Mouse (Mus musculus): ENCODE measurements around the gene Tmem204. TPM values are rescaled to one million over a fixed set of nuclear protein-coding genes. Genes with fewer than 3 reads are reported as not detected.

Gene Tmem204
- polyA plus RNA-seq, 1 experiment, result 9.6 TPM

- TF ChIP-seq POLR2A (IDR thresholded peaks at IDR 0.05; ENCODE audit: borderline replicate concordance, extremely low read depth, insufficient read depth, insufficient read length, poor library complexity, severe bottlenecking), result no peak
- no peak for TF ChIP-seq CTCF (IDR thresholded peaks at IDR 0.05; ENCODE audit: borderline replicate concordance, extremely low read depth, insufficient read depth, insufficient read length)
- no peak for DNase-seq (ENCODE audit: low read depth)
Observed at GRCm38 (mm10) chr17:25063261-25063660, 20.1 kb downstream of the Tmem204 start.

DNA sequence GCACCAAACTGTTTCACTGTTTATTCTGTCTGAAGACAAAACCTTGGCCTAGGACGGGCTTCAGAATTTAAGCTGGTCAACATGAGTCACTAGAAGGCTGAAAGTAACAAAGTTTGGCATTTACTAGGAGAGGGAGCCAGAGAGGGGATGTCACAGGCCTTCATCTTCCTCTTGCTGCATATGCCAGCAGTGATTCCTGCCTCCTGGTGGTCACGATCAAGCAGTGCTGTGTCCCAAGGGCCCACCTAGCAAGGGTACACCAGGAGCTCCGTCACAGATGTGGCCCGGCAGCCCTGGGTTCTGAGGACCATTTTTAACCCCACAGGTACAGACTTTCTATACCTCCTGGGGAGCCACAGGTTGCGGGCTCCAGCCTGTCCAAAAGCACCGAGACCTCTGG lies 26.4 kb downstream of the Tmem204 start:
- no peak for DNase-seq (ENCODE audit: low read depth)

GRCm38 (mm10) chr17:25053274-25053673 lies 30.1 kb downstream of the Tmem204 start:
- TF ChIP-seq POLR2A (IDR thresholded peaks at IDR 0.05; ENCODE audit: borderline replicate concordance, extremely low read depth, insufficient read depth, insufficient read length, poor library complexity, severe bottlenecking), result no peak
- no peak for TF ChIP-seq CTCF (IDR thresholded peaks at IDR 0.05; ENCODE audit: borderline replicate concordance, extremely low read depth, insufficient read depth, insufficient read length)
- no peak for DNase-seq (ENCODE audit: low read depth)

More for the DNA sequence above, 26.4 kb downstream of the Tmem204 start:
- TF ChIP-seq POLR2A (IDR thresholded peaks at IDR 0.05; ENCODE audit: borderline replicate concordance, extremely low read depth, insufficient read depth, insufficient read length, poor library complexity, severe bottlenecking) (no peak), CTCF (IDR thresholded peaks at IDR 0.05; ENCODE audit: borderline replicate concordance, extremely low read depth, insufficient read depth, insufficient read length) (no peak)

GRCm38 (mm10) chr17:25047143-25047542 lies 36.2 kb downstream of the Tmem204 start:
- no peak for DNase-seq (ENCODE audit: low read depth)
- TF ChIP-seq POLR2A (IDR thresholded peaks at IDR 0.05; ENCODE audit: borderline replicate concordance, extremely low read depth, insufficient read depth, insufficient read length, poor library complexity, severe bottlenecking) (no peak), CTCF (IDR thresholded peaks at IDR 0.05; ENCODE audit: borderline replicate concordance, extremely low read depth, insufficient read depth, insufficient read length) (no peak)

DNA sequence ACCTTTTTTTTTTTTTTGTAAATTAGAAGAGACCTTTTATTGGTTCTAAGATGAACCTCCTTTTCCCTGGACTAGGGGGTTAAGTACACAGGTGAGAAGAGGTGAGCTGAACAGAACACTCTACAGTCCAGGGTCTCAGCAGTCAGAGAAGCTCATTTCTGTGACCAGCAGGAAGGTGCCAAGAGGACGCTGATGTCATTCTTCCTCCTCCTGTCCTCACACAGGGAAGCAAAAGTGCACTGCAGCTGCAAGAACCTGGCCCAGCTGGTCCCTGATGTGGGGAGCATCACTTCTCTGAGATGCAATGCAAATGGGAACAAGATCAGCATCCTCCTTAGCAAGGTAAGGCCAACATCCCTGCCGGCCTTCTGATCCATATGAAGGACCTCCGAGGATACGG lies 38.1 kb downstream of the Tmem204 start:
- TF ChIP-seq CTCF (IDR thresholded peaks at IDR 0.05; ENCODE audit: borderline replicate concordance, extremely low read depth, insufficient read depth, insufficient read length) (no peak), POLR2A (IDR thresholded peaks at IDR 0.05; ENCODE audit: borderline replicate concordance, extremely low read depth, insufficient read depth, insufficient read length, poor library complexity, severe bottlenecking) (no peak)
- DNase-seq (ENCODE audit: low read depth), result no peak

- no peak for DNase-seq (ENCODE audit: low read depth)
Observed at GRCm38 (mm10) chr17:25044879-25045278, 38.5 kb downstream of the Tmem204 start.

GRCm38 (mm10) chr17:25036183-25036582 lies 47.2 kb downstream of the Tmem204 start:
- DNase-seq (ENCODE audit: low read depth), result peak; percentile 1

More at GRCm38 (mm10) chr17:25044879-25045278, 38.5 kb downstream of the Tmem204 start:
- TF ChIP-seq CTCF (IDR thresholded peaks at IDR 0.05; ENCODE audit: borderline replicate concordance, extremely low read depth, insufficient read depth, insufficient read length) (no peak), POLR2A (IDR thresholded peaks at IDR 0.05; ENCODE audit: borderline replicate concordance, extremely low read depth, insufficient read depth, insufficient read length, poor library complexity, severe bottlenecking) (no peak)

DNA sequence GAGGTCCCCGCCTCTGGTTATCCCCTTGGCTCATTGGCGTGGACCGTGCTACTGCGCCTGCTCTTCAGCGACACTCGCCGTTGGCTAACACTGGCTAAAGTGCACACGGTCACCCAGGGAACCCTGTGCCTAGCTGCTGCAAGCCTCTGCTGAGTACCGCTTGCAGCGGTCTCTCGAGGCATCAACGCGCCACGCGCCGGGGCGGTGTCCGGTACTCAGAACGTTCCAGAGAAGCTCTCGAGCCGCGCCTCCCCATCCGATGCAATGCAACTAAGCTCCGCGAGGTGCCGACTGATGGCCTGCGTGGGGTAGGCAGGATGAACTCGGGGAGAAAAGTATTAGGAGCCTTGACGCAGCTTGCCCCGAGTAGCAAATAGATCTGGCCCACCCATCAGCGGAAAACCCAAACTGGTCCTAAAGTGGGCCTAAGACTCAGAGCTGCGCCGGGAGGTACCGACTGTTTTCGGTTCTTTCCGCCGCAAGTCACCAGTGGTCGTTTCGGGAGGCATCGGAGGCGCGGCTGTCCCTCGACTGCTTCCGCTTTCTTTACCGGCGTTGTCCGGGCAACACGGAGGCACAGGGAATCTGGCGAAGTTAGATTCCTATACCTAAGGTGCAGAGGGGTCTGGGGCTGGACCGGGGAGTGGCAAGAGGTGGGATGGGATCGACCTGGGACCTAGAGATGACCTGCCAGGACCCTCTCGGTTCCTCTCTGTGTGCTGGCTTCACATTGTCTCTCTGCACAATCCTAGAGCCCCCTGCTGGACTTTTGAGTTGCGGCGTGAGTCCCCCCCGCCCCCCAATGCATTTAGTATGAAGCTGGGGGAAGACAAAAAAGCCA lies 66.9 kb downstream of the Tmem204 start:
- peak; percentile 28 for DNase-seq (ENCODE audit: low read depth)
- TF ChIP-seq CTCF (IDR thresholded peaks at IDR 0.05; ENCODE audit: borderline replicate concordance, extremely low read depth, insufficient read depth, insufficient read length), result peak; percentile 28; the same call in 1 of the 2 replicates
- no peak for TF ChIP-seq POLR2A (IDR thresholded peaks at IDR 0.05; ENCODE audit: borderline replicate concordance, extremely low read depth, insufficient read depth, insufficient read length, poor library complexity, severe bottlenecking)

More at GRCm38 (mm10) chr17:25036183-25036582, 47.2 kb downstream of the Tmem204 start:
- no peak for TF ChIP-seq POLR2A (IDR thresholded peaks at IDR 0.05; ENCODE audit: borderline replicate concordance, extremely low read depth, insufficient read depth, insufficient read length, poor library complexity, severe bottlenecking)
- TF ChIP-seq CTCF (IDR thresholded peaks at IDR 0.05; ENCODE audit: borderline replicate concordance, extremely low read depth, insufficient read depth, insufficient read length), result peak; percentile 27; the same call in 1 of the 2 replicates

GRCm38 (mm10) chr17:25015655-25016291 lies 67.6 kb downstream of the Tmem204 start, which contains the start of the genes Cramp1l and Ift140:
Cramp1l (minus strand) TSS chr17:25015788.
Ift140 (plus strand) TSS chr17:25016085.
- peak; percentile 100 for DNase-seq (ENCODE audit: low read depth)
- TF ChIP-seq POLR2A (IDR thresholded peaks at IDR 0.05; ENCODE audit: borderline replicate concordance, extremely low read depth, insufficient read depth, insufficient read length, poor library complexity, severe bottlenecking) (peak; percentile 77), CTCF (IDR thresholded peaks at IDR 0.05; ENCODE audit: borderline replicate concordance, extremely low read depth, insufficient read depth, insufficient read length) (no peak)

- peak; percentile 31 for DNase-seq (ENCODE audit: low read depth)
- TF ChIP-seq POLR2A (IDR thresholded peaks at IDR 0.05; ENCODE audit: borderline replicate concordance, extremely low read depth, insufficient read depth, insufficient read length, poor library complexity, severe bottlenecking), result no peak
- TF ChIP-seq CTCF (IDR thresholded peaks at IDR 0.05; ENCODE audit: borderline replicate concordance, extremely low read depth, insufficient read depth, insufficient read length), result no peak
Observed at GRCm38 (mm10) chr17:25014841-25015570, 68.4 kb downstream of the Tmem204 start.
